Mouse (Mus musculus) lung, adult 2 months (tissue): ENCODE data around the gene Cmtm6.

ENCODE experiments used
- CTCF ChIP-seq: fragments of 200-500 bp; IDR thresholded peaks from 2 replicates; pipeline ENCODE4 v1.5.1; 2011; ENCODE audit warnings: mild to moderate bottlenecking, low read length, control low read depth; ENCODE audit not compliant: insufficient read depth
- POLR2A ChIP-seq: fragments of 200-500 bp; IDR thresholded peaks from 2 replicates; pipeline ENCODE4 v1.6.1; 2011; ENCODE audit warnings: low read depth, mild to moderate bottlenecking, control low read depth, low read length, borderline replicate concordance; ENCODE audit errors: extremely low read depth

- TF ChIP-seq CTCF (no peak), POLR2A (no peak)
Measured at GRCm38 (mm10) chr9:114740336-114740735, 9.4 kb downstream of the Cmtm6 start.
